Mouse (Mus musculus) hindbrain, embryonic 11.5 days (tissue): ENCODE results near the gene Sema5a. TPM values are rescaled to one million over a fixed set of nuclear protein-coding genes. Genes with fewer than 3 reads are reported as not detected.
"Not testable (repeated sequence)": the region's sequence is repeated elsewhere in the genome, so short reads cannot be mapped to it uniquely, and the experiment has no call there.

Experiments used
- ATAC-seq: fragments of 200-750 bp; cut with Nextera tagmentation; 2 replicates; pipeline ENCODE4 v1.8.0; 2017; ENCODE audit warnings: mild to moderate bottlenecking, moderate TSS enrichment, moderate library complexity; ENCODE audit not compliant: low FRiP score
- DNase-seq: peaks from one replicate; pipeline ENCODE4 v3.0.0-alpha.2; 2015; ENCODE audit warnings: low spot score
- H3K27ac ChIP-seq: fragments of 300-500 bp; sonication (generic); 2 replicates; pipeline ENCODE4 v1.5.1; 2014; ENCODE audit warnings: mild to moderate bottlenecking, low read depth, low read length
- H3K27me3 ChIP-seq: fragments of 300-500 bp; sonication (generic); 2 replicates; pipeline ENCODE4 v1.6.1; 2014; ENCODE audit warnings: mild to moderate bottlenecking, low read length, moderate library complexity, mixed read lengths; ENCODE audit not compliant: control insufficient read depth, insufficient read depth
- H3K36me3 ChIP-seq: fragments of 300-500 bp; sonication (generic); 2 replicates; pipeline ENCODE4 v1.6.1; 2014; ENCODE audit warnings: mild to moderate bottlenecking, low read length, moderate library complexity, mixed read lengths; ENCODE audit not compliant: control insufficient read depth, insufficient read depth
- H3K4me1 ChIP-seq: fragments of 300-500 bp; sonication (generic); replicated peaks from 2 replicates; pipeline ENCODE4 v1.6.1; 2014; ENCODE audit warnings: low read length, mixed read lengths; ENCODE audit not compliant: control insufficient read depth, insufficient read depth
- H3K4me2 ChIP-seq: fragments of 300-500 bp; sonication (generic); replicated peaks from 2 replicates; pipeline ENCODE4 v1.6.1; 2014; ENCODE audit warnings: mild to moderate bottlenecking, low read depth, low read length
- H3K4me3 ChIP-seq: fragments of 300-500 bp; sonication (generic); 2 replicates; pipeline ENCODE4 v1.5.1; 2014; ENCODE audit warnings: low read depth, low read length
- H3K9ac ChIP-seq: fragments of 300-500 bp; sonication (generic); 2 replicates; pipeline ENCODE4 v1.6.1; 2014; ENCODE audit warnings: low read depth, low read length
- H3K9me3 ChIP-seq: fragments of 300-500 bp; sonication (generic); 2 replicates; pipeline ENCODE4 v1.6.1; 2016; ENCODE audit warnings: low read length; ENCODE audit not compliant: control insufficient read depth
- WGBS: fragments of 180-500 bp; shearing (Covaris S2); extraction: QIAGEN DNeasy Blood & Tissue Kit; methylation state at CpG from one replicate; pipeline ENCODE4 v1.1.7; 2014; 5-methylcytosine and 5-hydroxymethylcytosine counted together
- polyA plus RNA-seq: library from polyadenylated mRNA; unstranded; fragments of >200 nt; fragmentation: Nextera tagmentation; extraction: Ambion mirVana; gene quantifications from 2 replicates; pipeline ENCODE4 v1.2.1, GENCODE M21; 2014

Sema5a gene
- polyA plus RNA-seq, 1 experiment from 2014 or later = 7.5 TPM

DNA sequence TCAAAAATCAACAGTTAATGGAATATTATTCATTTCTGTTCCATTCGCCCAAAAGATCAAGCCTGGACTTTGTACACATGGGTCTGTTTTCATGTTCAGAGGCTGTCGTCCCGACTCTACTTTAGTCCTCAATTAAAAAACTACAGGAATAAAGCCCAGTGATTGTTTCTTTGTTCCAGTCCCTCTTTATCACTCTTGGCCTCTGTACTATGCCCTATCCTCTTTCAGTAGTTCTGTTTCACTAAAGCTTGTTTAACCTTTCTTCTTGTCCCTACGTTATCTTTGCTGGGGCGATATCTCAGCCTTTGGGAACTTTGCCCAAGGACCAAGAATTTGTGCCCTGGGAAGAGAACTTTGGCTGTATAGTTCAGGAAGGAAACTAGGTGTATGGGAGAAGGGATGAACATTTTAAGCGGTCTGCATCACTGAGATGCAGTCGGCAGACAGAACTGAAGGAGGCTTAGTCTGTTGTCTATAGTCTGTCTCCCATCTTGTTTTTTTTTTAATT is 17.7 kb upstream of the Sema5a start:
- no peak overlapping the region for H3K4me2 ChIP-seq
- DNase-seq = no peak
- H3K27ac ChIP-seq = no peak overlapping the region
- H3K4me1 ChIP-seq = no peaks in the 10 kb centered on the region
- WGBS = 92% methylated on average over 7 of the region's 7 CpGs
- no peak for ATAC-seq
- no peaks in the 10 kb centered on the region for H3K9me3 ChIP-seq
- H3K9ac ChIP-seq = no peak overlapping the region
- no peaks in the 10 kb centered on the region for H3K36me3 ChIP-seq
- no peaks in the 10 kb centered on the region for H3K27me3 ChIP-seq
- no peak overlapping the region for H3K4me3 ChIP-seq

DNA sequence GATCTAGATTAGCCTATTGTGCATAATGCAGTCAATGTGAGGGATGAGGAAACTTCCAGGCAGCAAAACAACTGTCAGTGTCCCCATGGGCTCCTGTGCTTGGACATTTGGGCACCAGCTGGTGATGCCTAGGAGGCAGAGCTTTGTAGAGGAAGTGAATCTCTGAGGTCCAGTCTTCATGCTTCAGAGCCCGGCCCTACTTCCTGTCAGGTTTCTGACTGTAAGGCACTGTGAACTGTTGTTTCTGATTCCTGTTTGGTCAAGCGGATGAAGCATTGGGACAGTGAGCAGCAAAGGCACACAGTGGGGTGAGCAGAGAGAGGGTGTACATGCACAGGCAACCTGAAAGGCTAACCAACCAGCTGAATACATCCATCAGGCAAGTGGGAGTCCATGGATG is 14.5 kb upstream of the Sema5a start:
- Histone ChIP-seq H3K27ac (no peak overlapping the region), H3K27me3 (no peaks in the 10 kb centered on the region), H3K36me3 (no peaks in the 10 kb centered on the region), H3K4me3 (no peak overlapping the region), H3K4me2 (no peak overlapping the region), H3K9ac (no peak overlapping the region), H3K9me3 (no peaks in the 10 kb centered on the region), H3K4me1 (no peaks in the 10 kb centered on the region)
- WGBS = 89% methylated on average over 2 of the region's 2 CpGs
- DNase-seq (no peak), ATAC-seq (no peak)

- no peak overlapping the region for H3K9ac ChIP-seq
- no peaks in the 10 kb centered on the region for H3K36me3 ChIP-seq
- H3K4me1 ChIP-seq = no peaks in the 10 kb centered on the region
- H3K9me3 ChIP-seq = no peaks in the 10 kb centered on the region
- ATAC-seq (no peak), DNase-seq (no peak)
- H3K27me3 ChIP-seq = no peaks in the 10 kb centered on the region
- no peak overlapping the region for H3K27ac ChIP-seq
- no peak overlapping the region for H3K4me3 ChIP-seq
- 91% methylated on average over 3 of the region's 3 CpGs for WGBS
- no peak overlapping the region for H3K4me2 ChIP-seq
Measured at GRCm38 (mm10) chr15:32232189-32232588, 12.4 kb upstream of the Sema5a start.

DNA sequence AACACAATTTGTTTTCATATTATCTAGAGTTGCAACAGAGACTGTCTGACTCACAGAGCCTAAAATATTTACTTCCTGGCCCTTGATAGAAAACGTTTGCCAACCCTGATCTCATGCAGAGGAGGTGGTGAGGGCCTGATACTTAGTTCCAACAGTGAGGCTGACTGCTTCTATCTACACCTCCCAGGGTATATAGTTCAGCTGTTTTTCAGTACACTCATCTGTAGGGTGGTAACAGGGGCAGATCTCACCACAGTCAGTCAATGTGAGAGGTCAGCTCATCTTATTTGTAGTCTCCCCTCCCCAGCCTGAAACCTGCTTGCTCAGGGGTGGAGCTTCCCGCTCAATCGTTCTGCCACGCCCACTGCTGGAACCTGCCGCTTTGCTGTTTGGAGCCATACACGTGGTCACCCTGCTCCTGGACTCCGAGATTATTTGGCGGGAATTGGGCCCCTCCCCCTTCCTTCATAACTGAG is 11.9 kb upstream of the Sema5a start:
- not testable (repeated sequence) for H3K9me3 ChIP-seq, H3K4me1 ChIP-seq, H3K27ac ChIP-seq, ATAC-seq, DNase-seq, H3K4me3 ChIP-seq, H3K36me3 ChIP-seq, H3K4me2 ChIP-seq, H3K27me3 ChIP-seq, H3K9ac ChIP-seq
- 14% methylated on average over 8 of the region's 8 CpGs for WGBS

DNA sequence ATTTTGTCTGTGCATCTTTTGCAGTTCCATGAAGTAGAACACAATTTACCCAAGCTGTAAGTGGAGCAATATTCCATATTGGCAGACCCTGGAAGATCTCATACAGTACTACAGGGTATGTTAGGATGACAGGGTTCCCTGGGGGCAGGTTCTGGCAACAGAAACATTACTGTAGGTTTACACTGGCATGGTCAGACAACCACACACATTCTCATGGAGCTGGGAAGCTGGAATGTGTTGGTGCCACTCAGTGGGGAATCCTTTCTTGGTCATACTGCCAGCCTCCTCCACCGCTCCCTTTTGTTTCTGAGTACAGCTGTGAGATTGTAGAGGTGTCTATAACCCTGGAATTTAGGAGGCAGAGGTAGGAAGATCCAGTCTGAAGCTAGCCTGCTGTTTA is 11.2 kb upstream of the Sema5a start:
- Histone ChIP-seq H3K9ac (no peak overlapping the region), H3K4me3 (no peak overlapping the region), H3K27ac (no peak overlapping the region), H3K27me3 (no peaks in the 10 kb centered on the region), H3K9me3 (no peaks in the 10 kb centered on the region), H3K4me1 (no peaks in the 10 kb centered on the region), H3K36me3 (no peaks in the 10 kb centered on the region), H3K4me2 (no peak overlapping the region)
- ATAC-seq (no peak), DNase-seq (no peak)
- WGBS = 83% methylated on average over 1 of the region's 1 CpGs

- no peak for ATAC-seq
Measured at GRCm38 (mm10) chr15:32239099-32239498, 5.5 kb upstream of the Sema5a start.

DNA sequence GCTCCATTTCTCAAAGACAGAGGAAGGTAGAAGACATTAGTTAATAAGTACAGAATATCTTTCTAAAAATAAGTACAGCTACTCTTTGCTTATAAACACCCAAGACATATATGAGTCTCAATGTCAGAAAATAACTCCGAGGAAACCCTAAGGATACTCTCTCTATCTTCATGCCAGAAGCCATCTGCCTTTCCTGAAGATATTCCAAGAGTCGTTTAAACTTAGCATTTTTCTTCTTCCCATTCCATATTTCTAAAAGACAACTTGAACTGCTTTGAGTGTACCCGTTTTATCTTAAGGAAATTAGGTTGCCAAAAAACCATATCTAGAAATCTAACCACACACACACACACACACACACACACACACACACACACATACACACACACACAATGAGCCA is 4.5 kb upstream of the Sema5a start:
- no peak for DNase-seq
- WGBS = 86% methylated on average over 3 of the region's 3 CpGs
- Histone ChIP-seq H3K9ac (no peak overlapping the region), H3K9me3 (no peaks in the 10 kb centered on the region), H3K4me2 (no peak overlapping the region), H3K36me3 (no peaks in the 10 kb centered on the region), H3K27me3 (no peaks in the 10 kb centered on the region), H3K4me1 (no peaks in the 10 kb centered on the region), H3K4me3 (no peak overlapping the region), H3K27ac (no peak overlapping the region)
- ATAC-seq = no peak

More at GRCm38 (mm10) chr15:32239099-32239498, 5.5 kb upstream of the Sema5a start:
- Histone ChIP-seq H3K4me2 (no peak overlapping the region), H3K9me3 (no peaks in the 10 kb centered on the region), H3K36me3 (no peaks in the 10 kb centered on the region), H3K27me3 (no peaks in the 10 kb centered on the region), H3K4me3 (no peak overlapping the region), H3K4me1 (no peaks in the 10 kb centered on the region), H3K27ac (no peak overlapping the region), H3K9ac (no peak overlapping the region)
- WGBS = 87% methylated on average over 2 of the region's 2 CpGs
- DNase-seq = no peak

DNA sequence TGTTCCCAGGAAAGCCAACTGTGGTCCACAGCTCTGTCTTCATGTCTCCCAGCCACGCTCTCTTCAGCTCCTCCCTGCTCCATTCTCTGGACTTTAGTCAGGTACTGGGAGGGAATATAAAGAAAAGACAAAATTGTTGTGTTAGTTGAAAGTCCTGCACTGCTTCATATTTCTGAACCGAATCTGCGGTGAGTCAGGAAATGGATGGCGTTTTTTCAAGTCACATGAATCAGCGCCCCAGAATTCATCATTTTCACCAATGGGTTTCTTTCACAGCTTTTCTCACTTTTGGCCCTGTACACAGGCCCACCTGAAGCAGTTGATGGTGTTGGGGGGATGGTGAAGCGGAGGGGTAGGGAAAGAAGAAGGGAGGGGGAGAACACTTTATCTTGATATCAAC is 2.9 kb upstream of the Sema5a start:
- H3K27me3 ChIP-seq = no peaks in the 10 kb centered on the region
- H3K27ac ChIP-seq = no peak overlapping the region
- WGBS = 93% methylated on average over 6 of the region's 6 CpGs
- ATAC-seq (no peak), DNase-seq (no peak)
- no peak overlapping the region for H3K4me2 ChIP-seq
- no peaks in the 10 kb centered on the region for H3K9me3 ChIP-seq
- H3K36me3 ChIP-seq = no peaks in the 10 kb centered on the region
- H3K4me3 ChIP-seq = no peak overlapping the region
- no peak overlapping the region for H3K9ac ChIP-seq
- no peaks in the 10 kb centered on the region for H3K4me1 ChIP-seq

DNA sequence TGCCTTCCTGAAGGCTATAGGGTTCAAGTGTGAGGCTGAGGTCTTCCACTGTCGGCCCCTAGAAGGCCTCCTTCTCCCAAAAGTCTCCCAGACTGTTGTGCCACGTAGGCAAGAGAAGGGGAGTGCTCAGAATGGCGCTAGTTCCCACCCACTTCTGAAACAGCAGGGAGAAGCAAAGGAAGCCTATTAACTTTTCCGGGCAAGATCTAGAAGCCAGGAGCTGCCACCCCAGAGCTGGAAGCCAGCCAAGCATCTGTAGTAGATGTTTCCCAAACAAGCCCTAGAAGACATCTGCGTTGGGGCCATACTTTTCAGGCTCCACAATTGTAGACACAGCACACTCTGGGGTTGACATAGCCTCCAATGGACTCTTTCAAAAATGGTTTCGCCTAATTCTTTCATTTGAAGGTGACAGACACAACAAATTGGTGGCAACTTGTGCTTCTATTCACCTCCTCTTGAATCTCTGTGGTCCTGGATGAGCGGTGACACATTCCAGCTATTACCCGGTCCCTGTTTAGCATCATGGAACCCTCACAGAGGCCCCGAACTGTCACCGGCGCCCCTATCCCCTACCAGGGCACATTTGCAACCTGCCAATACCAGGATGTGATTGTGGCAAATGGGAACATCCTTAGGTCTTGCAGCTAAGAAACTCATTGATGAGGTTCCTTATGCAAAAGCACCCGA is 1.4 kb upstream of the Sema5a start:
- Histone ChIP-seq H3K9me3 (no peaks in the 10 kb centered on the region), H3K4me1 (no peaks in the 10 kb centered on the region), H3K27ac (no peak overlapping the region), H3K4me3 (no peak overlapping the region; the same call in 1 of the 2 replicates), H3K36me3 (no peaks in the 10 kb centered on the region), H3K9ac (no peak overlapping the region), H3K4me2 (no peak overlapping the region), H3K27me3 (no peaks in the 10 kb centered on the region)
- WGBS = 79% methylated on average over 12 of the region's 12 CpGs
- DNase-seq (no peak), ATAC-seq (no peak)
